Mouse (Mus musculus) bone marrow, adult 2 months (tissue): ENCODE results near the gene Tnni1. TPM values are rescaled to one million over a fixed set of nuclear protein-coding genes. Genes with fewer than 3 reads are reported as not detected.

Experiments
- H3K27ac ChIP-seq: fragments of 200-500 bp; 2 replicates; pipeline ENCODE4 v1.5.1; 2012; ENCODE audit warnings: low read depth, mild to moderate bottlenecking, control low read depth, inconsistent platforms, low read length; ENCODE audit not compliant: control insufficient read depth, poor library complexity, insufficient read depth
- H3K4me1 ChIP-seq: fragments of 200-500 bp; 2 replicates; pipeline ENCODE4 v1.6.1; 2011; ENCODE audit warnings: low read length; ENCODE audit not compliant: control insufficient read depth, insufficient read depth
- H3K4me3 ChIP-seq: fragments of 200-500 bp; replicated peaks from 2 replicates; pipeline ENCODE3; 2011; ENCODE audit warnings: mild to moderate bottlenecking, low read depth, low read length, control low read depth; ENCODE audit not compliant: control insufficient read depth
- CTCF ChIP-seq: fragments of 200-500 bp; IDR thresholded peaks from 2 replicates; pipeline ENCODE4 v1.5.1; 2011; ENCODE audit warnings: low read length, control low read depth; ENCODE audit not compliant: control insufficient read depth, insufficient read depth
- POLR2A ChIP-seq: fragments of 200-500 bp; IDR thresholded peaks from 2 replicates; pipeline ENCODE4 v1.6.1; 2011; ENCODE audit warnings: low read depth, mild to moderate bottlenecking, control low read depth, low read length, borderline replicate concordance; ENCODE audit not compliant: control insufficient read depth
- WGBS: fragments of 180-500 bp; shearing (Covaris S2); methylation state at CpG from one replicate; pipeline ENCODE4 v1.1.7; 2018; 5-methylcytosine and 5-hydroxymethylcytosine counted together
- polyA plus RNA-seq: library from polyadenylated mRNA; stranded (reverse); fragments of >200 nt; gene quantifications from 2 replicates; pipeline ENCODE4 v1.2.4, GENCODE M21; 2011; ENCODE audit warnings: low replicate concordance; ENCODE audit not compliant: missing spikeins, insufficient read depth, insufficient read length

Tnni1 gene
- polyA plus RNA-seq, 1 experiment: not detected

GRCm38 (mm10) chr1:135850722-135851512 lies 71.7 kb downstream of the Tnni1 start:
- Histone ChIP-seq H3K4me3 (no peak overlapping the region), H3K27ac (no peak overlapping the region), H3K4me1 (no peaks in the 10 kb centered on the region)
- 67% methylated on average over 12 of the region's 12 CpGs for WGBS
- TF ChIP-seq POLR2A: no peak
- TF ChIP-seq CTCF: peak; percentile 43; the same call in 1 of the 2 replicates

GRCm38 (mm10) chr1:135852044-135852756 lies 73.0 kb downstream of the Tnni1 start:
- TF ChIP-seq POLR2A: no peak
- no peak for TF ChIP-seq CTCF
- WGBS: 63% methylated on average over 13 of the region's 13 CpGs
- no peaks in the 10 kb centered on the region for H3K4me1 ChIP-seq

GRCm38 (mm10) chr1:135853200-135853599 lies 74.0 kb downstream of the Tnni1 start:
- no peak overlapping the region for H3K4me3 ChIP-seq
- H3K27ac ChIP-seq: no peak overlapping the region
- H3K4me1 ChIP-seq: no peaks in the 10 kb centered on the region
- TF ChIP-seq POLR2A (no peak), CTCF (no peak)
- 92% methylated on average over 4 of the region's 4 CpGs for WGBS

More at GRCm38 (mm10) chr1:135852044-135852756, 73.0 kb downstream of the Tnni1 start:
- Histone ChIP-seq H3K27ac (no peak overlapping the region), H3K4me3 (no peak overlapping the region)

GRCm38 (mm10) chr1:135854591-135855343 lies 75.5 kb downstream of the Tnni1 start:
- 74% methylated on average over 6 of the region's 6 CpGs for WGBS
- no peak for TF ChIP-seq CTCF
- TF ChIP-seq POLR2A: no peak
- Histone ChIP-seq H3K4me3 (no peak overlapping the region), H3K4me1 (no peaks in the 10 kb centered on the region), H3K27ac (no peak overlapping the region)

GRCm38 (mm10) chr1:135855344-135855687 lies 76.1 kb downstream of the Tnni1 start:
- TF ChIP-seq POLR2A: no peak
- TF ChIP-seq CTCF: no peak
- Histone ChIP-seq H3K4me1 (no peaks in the 10 kb centered on the region), H3K4me3 (no peak overlapping the region), H3K27ac (no peak overlapping the region)
- WGBS: 89% methylated on average over 1 of the region's 1 CpGs

GRCm38 (mm10) chr1:135856070-135856469 lies 76.8 kb downstream of the Tnni1 start:
- Histone ChIP-seq H3K4me1 (no peaks in the 10 kb centered on the region), H3K4me3 (no peak overlapping the region), H3K27ac (no peak overlapping the region)
- TF ChIP-seq POLR2A (no peak), CTCF (no peak)
- WGBS: 78% methylated on average over 4 of the region's 4 CpGs

GRCm38 (mm10) chr1:135857137-135857775 lies 78.0 kb downstream of the Tnni1 start:
- no peaks in the 10 kb centered on the region for H3K4me1 ChIP-seq
- no peak overlapping the region for H3K4me3 ChIP-seq
- H3K27ac ChIP-seq: no peak overlapping the region
- no peak for TF ChIP-seq CTCF
- no peak for TF ChIP-seq POLR2A
- WGBS: 73% methylated on average over 11 of the region's 11 CpGs
